ENCODE assay signal across 24 mouse cellular contexts in genomic region chr17:7147920-7148321, GRCm38 (mm10). TPM values are rescaled to one million over a fixed set of nuclear protein-coding genes. Genes with fewer than 3 reads are reported as not detected.
DNase-seq lines count a peak whose midpoint lies in the region; ATAC-seq lines count a peak whose summit lies in the region.
"Had no signal": no experiment of that assay in that cellular context is flagged by ENCODE, and none has a peak within 500 bp of the region (broad histone marks: within the 10 kb centered on the region; RNA-seq: fewer than 3 reads in every experiment).

No protein-coding gene starts in this region.

- 0 out of 2 replicates have a peak, but pooled peaks have one; percentile 34 for ATAC-seq in liver, embryonic 13.5 days (ENCODE audit: low read depth)
- peak; percentile 53 for ATAC-seq in CD4-positive, CD25-positive, alpha-beta regulatory T cell, adult 4 months
- ATAC-seq in activated CD4-positive, CD25-positive, alpha-beta regulatory T cell, adult 4 months, result peak; percentile 71
- ATAC-seq: forebrain, embryonic 15.5 days; hindbrain, postnatal 0 days had no signal

- no peaks in the 10 kb centered on the region for H3K36me3 ChIP-seq in liver, embryonic 13.5 days
- H3K36me3 ChIP-seq in megakaryocyte, embryonic 14.5 days (replicated peaks; ENCODE audit: low read length), result no peaks in the 10 kb centered on the region
- H3K36me3 ChIP-seq: embryonic facial prominence, embryonic 13.5 days; forebrain, embryonic 15.5 days; G1E; heart, embryonic 15.5 days; hindbrain, embryonic 10.5 days; limb, embryonic 12.5 days; lung, embryonic 15.5 days had no signal

- no peaks in the 10 kb centered on the region for H3K9me3 ChIP-seq in liver, embryonic 13.5 days (replicated peaks)
- no peaks in the 10 kb centered on the region for H3K9me3 ChIP-seq in megakaryocyte, embryonic 14.5 days
- H3K9me3 ChIP-seq: embryonic facial prominence, embryonic 13.5 days; forebrain, embryonic 15.5 days; heart, embryonic 15.5 days; hindbrain, embryonic 10.5 days; limb, embryonic 12.5 days; lung, embryonic 15.5 days had no signal

- H3K4me1 ChIP-seq in liver, embryonic 13.5 days (replicated peaks), result no peaks in the 10 kb centered on the region
- H3K4me1 ChIP-seq in megakaryocyte, embryonic 14.5 days, result no peaks in the 10 kb centered on the region; the same call in 1 of the 2 replicates
- H3K4me1 ChIP-seq: embryonic facial prominence, embryonic 13.5 days; limb, embryonic 12.5 days had no signal

- WGBS in liver, embryonic 13.5 days (ENCODE audit: insufficient replicate concordance), result 28% methylated on average over 12 of the region's 12 CpGs

- DNase-seq in liver, embryonic 13.5 days, result no peak
- DNase-seq in liver, result no peak
- no peak for DNase-seq in layer of hippocampus, postnatal 25 days (ENCODE audit: extremely low spot score in 1 of 2, low spot score in 1 of 2)
- DNase-seq in adrenal gland, postnatal 25 days, result no peak
- no peak for DNase-seq in kidney, adult 11 months
- DNase-seq: cerebellum, adult 9-10 months; gastrocnemius, postnatal 25 days; kidney, adult 2 months; kidney, postnatal 25 days; layer of hippocampus, adult 9-11 months; right cerebral cortex, postnatal 4 days had no signal

- no peaks in the 10 kb centered on the region for H3K27me3 ChIP-seq in liver, embryonic 13.5 days
- H3K27me3 ChIP-seq in megakaryocyte, embryonic 14.5 days (replicated peaks), result peaks cover 34% of the 10 kb centered on the region
- H3K27me3 ChIP-seq: embryonic facial prominence, embryonic 13.5 days; forebrain, embryonic 15.5 days; heart, embryonic 15.5 days; lung, embryonic 15.5 days had no signal

- H3K4me3 ChIP-seq in liver, embryonic 13.5 days (replicated peaks), result no peak overlapping the region
- peak overlapping the region; percentile 8 for H3K4me3 ChIP-seq in megakaryocyte, embryonic 14.5 days (replicated peaks)
- H3K4me3 ChIP-seq: embryonic facial prominence, embryonic 13.5 days; forebrain, embryonic 15.5 days; heart, embryonic 15.5 days; hindbrain, embryonic 10.5 days; limb, embryonic 12.5 days; lung, embryonic 15.5 days had no signal

- no peak overlapping the region for H3K4me2 ChIP-seq in liver, embryonic 13.5 days
- H3K4me2 ChIP-seq: embryonic facial prominence, embryonic 13.5 days; forebrain, embryonic 15.5 days; heart, embryonic 15.5 days; limb, embryonic 12.5 days; lung, embryonic 15.5 days had no signal

- no peak overlapping the region for H3K27ac ChIP-seq in liver, embryonic 13.5 days
- H3K27ac ChIP-seq: embryonic facial prominence, embryonic 13.5 days; forebrain, embryonic 15.5 days; heart, embryonic 15.5 days; hindbrain, embryonic 10.5 days; hindbrain, postnatal 0 days; limb, embryonic 12.5 days; liver, embryonic 14.5 days; lung, embryonic 15.5 days; macrophage had no signal

- no peak overlapping the region for H3K9ac ChIP-seq in liver, embryonic 13.5 days
- H3K9ac ChIP-seq: embryonic facial prominence, embryonic 13.5 days; forebrain, embryonic 15.5 days; heart, embryonic 15.5 days; limb, embryonic 12.5 days; liver, embryonic 14.5 days; lung, embryonic 15.5 days had no signal

RNA-seq across cellular contexts. Expression of gene Rps6ka2, which starts 22.0 kb away (rescaled TPM):
- polyA plus RNA-seq in liver, embryonic 13.5 days (2015; fragmentation: Nextera tagmentation; extraction: Ambion mirVana), result 1.6 and 1.7 TPM in 2 replicates
- polyA plus RNA-seq in CD4-positive, CD25-positive, alpha-beta regulatory T cell, adult 4 months (2017; shearing (Covaris generic)), result under 1 TPM; 0.58 to 0.87 TPM
- polyA plus RNA-seq in activated CD4-positive, CD25-positive, alpha-beta regulatory T cell, adult 4 months (2017; shearing (Covaris generic)), result under 1 TPM; 0.57 to 0.60 TPM
- polyA plus RNA-seq in megakaryocyte, embryonic 14.5 days (2012; ENCODE audit: insufficient read depth, low replicate concordance), result 0.09 TPM in 1 of 2 replicates, not detected in the other
- total RNA-seq in layer of hippocampus, postnatal 25 days (2021), result 10 to 100 TPM; 34.3 TPM
- 11.4 and 15.3 TPM in 2 replicates for total RNA-seq in adrenal gland, postnatal 25 days (2021)
- polyA plus RNA-seq: G1E had no signal
